Mouse (Mus musculus): ENCODE results near the gene Cntn2. TPM values are rescaled to one million over a fixed set of nuclear protein-coding genes. Genes with fewer than 3 reads are reported as not detected.
"Not testable (repeated sequence)": the region's sequence is repeated elsewhere in the genome, so short reads cannot be mapped to it uniquely, and the experiment has no call there.

The Cntn2 gene
- total RNA-seq, 2 experiments from 2014 or later: 52.7 to 54.9 TPM

DNA sequence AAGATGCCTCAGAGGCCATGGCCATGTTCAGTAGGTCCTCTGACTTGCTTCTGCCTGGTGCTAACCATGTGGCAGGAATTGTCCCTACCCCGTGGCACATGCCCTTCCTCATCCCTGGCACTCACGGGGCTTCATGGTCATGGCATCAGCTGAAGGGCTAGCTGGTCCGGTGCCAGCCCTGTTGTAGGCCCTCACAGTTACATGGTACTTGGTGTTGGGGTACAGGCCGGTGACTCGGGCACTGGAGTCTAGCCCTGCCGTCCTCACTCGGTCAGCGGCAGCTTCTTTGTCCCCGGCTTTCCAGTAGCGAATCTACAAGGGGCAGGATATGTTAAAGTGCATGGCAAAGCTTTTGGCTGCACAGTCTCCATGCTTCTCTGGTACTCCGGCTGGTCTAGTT is 26.3 kb downstream of the Cntn2 start:
- no peak for DNase-seq (ENCODE audit: low spot score in 2 of 2)

DNA sequence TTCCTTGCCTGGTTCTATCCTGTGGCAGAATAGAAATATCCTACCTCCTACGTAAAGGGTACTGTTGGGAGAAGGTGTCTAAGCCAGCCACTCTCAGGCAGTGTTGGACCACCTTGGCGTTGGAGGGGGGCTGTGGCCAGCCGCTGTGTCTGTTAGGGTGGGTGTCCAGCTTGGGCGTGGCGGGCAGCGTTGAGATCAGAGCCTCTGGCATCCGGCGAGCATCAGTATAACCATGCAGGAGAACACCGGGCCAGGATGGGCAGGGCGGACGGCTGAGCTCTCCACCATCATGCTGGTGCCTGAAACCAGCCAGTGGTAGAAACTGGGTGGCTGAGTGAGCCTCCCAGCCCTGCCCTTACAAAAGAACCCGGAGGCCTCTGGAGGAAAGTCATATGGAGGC is 27.7 kb downstream of the Cntn2 start:
- no peak for DNase-seq (ENCODE audit: low spot score in 2 of 2)

DNA sequence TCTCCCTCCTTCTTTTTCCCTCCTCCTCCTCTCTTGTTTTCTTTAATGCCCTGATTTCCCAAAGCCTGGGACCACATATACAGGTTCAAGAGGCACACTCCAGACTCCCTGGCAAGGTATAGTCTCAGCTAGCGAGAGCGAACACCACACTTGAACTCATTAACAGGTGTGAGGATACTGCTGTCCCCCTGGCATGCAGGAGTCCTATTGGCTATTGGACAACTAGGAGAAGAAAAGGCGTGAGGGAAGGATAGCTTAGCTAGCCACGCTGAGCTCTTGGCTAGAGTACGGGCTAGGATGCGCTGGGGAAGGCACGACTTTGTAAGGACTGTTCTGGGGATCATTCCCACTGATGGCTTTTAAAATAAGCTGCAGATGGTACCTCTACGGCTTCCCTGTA is 30.9 kb downstream of the Cntn2 start:
- no peak for DNase-seq (ENCODE audit: low spot score in 2 of 2)

DNA sequence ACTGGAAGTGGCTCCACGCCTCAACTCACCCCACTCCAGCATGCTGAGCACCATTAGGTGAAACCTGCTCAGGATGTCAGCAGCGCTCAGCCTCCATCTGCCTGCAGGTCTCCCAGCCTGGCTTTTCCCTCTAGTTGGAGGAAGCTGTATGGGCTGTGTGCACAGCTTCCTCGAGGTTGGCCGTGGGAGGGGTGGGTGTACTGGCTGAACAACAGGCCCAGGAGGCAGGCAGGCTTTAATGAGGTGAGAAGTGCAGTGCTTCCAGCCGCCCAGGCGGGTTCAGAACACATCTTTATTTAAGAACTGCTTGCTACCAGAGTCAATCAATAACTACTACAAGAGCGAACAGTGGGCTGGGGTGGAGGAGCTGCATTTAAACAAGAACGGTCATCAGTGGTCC is 31.5 kb downstream of the Cntn2 start:
- no peak for DNase-seq (ENCODE audit: low spot score in 2 of 2)

DNA sequence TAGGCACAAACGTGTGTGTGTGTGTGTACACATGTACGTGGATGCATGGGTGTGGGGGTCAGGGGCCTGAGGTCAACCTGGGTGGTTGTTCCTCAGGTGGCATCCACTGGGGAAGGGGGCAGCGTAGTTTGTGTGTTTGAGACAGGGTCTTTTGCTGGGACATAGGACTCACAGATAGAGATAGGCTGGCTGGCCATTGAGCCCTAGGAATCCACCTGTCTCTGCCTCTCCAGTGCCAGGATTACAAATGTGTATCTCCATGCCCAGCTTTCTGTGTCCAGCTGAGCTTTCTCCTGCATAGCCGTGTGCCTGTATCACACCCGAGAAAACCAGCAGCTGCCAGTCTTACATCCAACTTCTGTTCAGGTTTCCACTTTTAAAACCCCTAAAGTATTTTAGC is 33.3 kb downstream of the Cntn2 start:
- no peak for DNase-seq (ENCODE audit: low spot score in 2 of 2)

DNA sequence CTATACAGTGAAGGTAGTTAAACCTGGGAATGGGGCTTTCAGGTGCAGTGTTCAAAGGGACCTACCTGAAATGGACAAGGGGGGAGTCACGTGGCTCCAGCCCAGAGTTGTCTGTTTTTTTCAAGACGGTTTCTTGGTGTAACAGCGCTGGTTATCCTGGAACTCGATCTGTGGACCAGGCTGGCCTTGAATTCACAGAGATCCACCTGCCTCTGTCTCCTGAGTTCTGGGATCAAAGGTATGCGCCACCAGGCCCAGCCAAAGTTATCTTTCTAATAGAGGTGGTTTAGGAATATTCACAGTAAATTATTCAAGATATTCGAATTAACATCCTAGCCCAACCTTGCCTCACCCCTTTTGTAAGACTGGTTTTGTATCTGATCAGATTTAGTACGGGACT is 36.4 kb downstream of the Cntn2 start:
- no peak for DNase-seq (ENCODE audit: low spot score in 2 of 2)

DNA sequence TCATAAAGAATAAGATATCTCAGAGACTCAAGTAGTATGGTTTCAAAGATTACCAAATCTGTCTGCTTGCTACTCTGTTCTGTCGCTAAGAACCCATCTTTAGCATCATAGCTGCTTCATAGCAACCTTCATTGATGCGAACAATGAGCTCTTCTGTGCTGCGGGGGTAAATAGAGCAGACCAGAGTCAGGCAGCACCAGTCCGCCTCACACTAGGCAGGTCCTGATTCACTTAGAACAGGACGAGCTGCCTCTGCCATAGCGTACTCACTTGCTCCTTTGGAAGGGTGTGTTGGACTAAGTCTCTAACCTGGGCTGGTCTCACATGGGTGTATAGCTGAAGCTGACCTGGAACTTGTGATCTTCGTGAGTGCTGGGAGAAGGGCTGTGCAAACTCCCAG is 37.0 kb downstream of the Cntn2 start, which contains the start of gene Tmem81:
Tmem81 (plus strand) TSS at position 173 of the 400 bp plus-strand sequence.
- DNase-seq (ENCODE audit: low spot score in 2 of 2): peak in 1 of 2 experiments; percentile 46

DNA sequence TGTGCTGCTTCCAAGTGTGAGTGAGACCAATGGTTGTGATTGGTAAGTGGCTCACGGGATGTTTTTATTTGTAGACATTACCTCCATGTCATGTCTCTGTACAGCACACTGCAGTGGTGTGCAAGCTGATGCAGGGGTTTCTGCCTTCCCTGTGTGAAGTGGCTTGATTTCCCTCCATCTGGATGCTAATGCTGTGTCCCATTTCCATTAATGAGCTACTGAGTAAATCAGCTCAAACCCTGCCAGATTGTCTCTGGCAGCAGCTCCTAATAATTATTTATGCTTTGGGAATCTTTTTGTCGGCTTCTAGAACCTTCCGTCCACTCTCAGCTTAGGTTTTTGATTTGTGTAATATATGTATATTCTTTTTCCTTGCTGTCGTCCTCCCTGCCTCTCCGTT is 37.9 kb downstream of the Cntn2 start:
- DNase-seq (ENCODE audit: low spot score in 2 of 2): peak in 1 of 2 experiments; percentile 70

DNA sequence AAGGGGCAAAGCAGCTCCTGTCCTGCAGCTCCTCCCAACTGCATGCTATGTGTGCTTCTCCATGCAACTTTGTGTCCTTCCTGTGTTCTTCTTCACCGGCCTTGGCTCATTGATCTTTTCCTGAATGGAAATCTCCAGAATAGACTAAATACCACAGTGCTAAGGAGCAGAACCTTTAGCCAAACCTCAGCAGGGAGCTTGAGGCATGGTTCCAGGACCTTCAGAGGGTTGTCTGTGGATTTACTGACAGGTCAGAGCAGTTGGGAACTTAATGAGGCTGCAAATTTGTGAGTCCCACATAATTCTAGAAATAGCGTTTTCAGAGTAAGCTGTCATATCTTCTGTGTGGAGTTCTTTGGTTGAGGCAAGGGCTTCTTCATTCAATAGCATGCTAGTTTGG is 42.5 kb downstream of the Cntn2 start:
- no peak for DNase-seq (ENCODE audit: low spot score in 2 of 2)

DNA sequence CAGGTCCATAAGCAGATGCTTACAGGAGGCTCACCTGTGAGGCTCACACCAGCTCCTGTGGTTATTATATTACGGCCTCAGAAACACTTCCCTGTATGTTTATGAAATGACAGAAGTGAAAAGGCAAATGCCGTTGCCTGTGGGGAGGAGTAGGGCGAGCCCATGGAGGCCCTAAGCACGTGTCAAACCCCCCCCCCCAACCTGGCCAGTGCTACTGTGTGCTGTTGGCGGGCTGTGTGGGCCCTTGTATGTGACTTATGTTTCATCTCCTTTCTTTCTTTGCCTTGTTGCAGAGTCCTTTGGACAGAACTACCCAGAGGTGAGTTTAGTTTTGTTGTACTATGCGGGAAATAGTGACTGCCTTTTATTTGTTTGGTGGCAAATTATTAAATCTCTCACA is 59.3 kb downstream of the Cntn2 start:
- no peak for DNase-seq (ENCODE audit: low spot score in 2 of 2)

DNA sequence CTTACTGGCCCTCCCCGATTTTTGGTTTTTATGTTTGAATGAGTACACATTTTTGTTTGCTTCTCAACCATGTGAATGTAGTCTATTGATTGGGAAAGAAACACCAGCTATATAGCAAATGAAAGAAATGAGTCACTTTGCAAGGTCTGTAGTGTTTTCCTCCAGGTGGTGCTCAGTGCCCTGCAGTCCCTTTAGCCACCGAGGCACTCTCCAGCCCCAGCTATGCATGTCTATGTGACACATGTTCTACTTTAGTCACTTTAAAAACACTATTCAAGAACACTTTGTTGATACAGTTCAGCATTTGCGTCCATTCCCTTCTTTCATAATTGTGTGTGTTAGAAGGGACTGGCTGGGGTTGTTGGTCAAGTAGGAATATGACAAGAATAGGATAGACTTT is 59.8 kb downstream of the Cntn2 start:
- DNase-seq (ENCODE audit: low spot score in 2 of 2): no peak

DNA sequence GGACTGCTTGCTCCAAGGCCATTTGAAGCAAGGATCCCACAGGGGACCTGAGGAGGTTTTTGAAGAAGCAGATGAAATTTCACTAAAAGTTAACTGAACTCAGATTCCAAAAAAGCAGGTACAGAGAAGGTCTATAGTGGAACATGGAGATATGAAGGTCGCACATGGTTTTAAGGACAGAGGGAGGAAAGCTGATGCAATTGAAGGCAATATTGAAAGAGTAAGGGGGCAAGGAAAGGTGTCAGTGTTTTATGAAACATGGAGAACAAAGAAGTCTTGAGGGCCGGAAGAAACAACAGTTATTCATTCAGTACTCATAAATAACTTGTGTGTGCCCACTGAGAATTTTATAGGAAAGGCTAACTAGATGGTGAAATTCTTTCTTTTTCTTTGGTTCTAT is 61.4 kb downstream of the Cntn2 start:
- DNase-seq (ENCODE audit: low spot score in 2 of 2): no peak

DNA sequence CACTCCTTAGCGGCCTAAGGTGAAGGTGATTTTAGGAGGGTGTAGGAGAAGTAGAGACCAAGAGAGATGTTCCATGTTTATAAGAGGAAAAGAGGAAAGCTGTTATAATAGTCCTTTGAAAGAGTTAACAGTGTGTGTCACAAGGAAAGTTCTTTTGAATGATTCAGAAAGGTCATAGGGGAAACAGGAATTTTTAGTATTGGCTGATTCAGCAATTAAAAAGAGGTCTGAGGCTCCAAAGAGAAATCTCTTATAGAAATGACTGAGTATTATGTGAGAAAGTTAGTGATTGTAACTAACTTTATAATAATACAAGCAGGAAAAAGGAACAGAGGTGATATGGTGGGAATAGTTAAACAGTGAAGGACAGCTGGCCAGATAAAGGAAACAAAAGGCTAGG is 63.6 kb downstream of the Cntn2 start:
- DNase-seq (ENCODE audit: low spot score in 2 of 2): no peak

DNA sequence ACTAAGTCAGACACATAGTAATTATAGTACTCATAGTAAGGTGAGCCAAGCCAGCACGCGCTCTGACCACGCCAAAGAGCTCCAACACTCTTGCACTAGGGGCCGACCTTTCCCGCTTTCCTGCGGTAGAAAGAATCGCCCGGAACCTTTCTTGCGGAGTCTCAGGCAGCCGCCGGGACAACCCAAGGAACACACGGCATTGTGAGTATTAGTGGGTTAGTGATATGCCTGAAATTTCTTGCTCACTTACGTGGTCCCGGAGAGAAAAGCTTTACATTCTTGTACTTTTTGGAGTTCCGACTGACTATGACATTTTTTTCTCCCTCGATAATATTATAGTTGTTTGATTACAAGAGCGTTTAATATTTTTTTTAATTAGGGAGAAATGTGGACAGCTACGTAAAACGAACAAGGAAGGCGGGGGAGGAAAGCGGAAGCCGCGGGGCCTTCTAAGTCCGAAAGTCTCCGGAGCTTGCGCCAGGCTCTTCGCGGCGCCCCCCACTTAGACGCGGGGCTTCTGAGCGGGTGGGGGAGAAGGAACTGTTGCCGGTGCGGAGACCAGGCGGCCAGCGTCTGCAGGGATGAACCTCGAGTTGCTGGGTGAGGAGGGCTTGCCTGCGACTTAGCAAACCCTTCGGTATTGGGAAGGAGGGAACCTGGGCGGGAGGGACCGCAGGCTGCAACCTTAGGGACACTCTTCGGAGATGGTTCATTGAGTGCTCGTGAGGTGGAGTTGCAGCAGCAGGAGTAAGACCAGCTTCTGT is 65.9 kb downstream of the Cntn2 start, which contains the start of gene Rbbp5:
Rbbp5 (plus strand) TSS at position 438 of the 764 bp plus-strand sequence.
- peak; percentile 83 to 90 for DNase-seq (ENCODE audit: low spot score in 2 of 2)

DNA sequence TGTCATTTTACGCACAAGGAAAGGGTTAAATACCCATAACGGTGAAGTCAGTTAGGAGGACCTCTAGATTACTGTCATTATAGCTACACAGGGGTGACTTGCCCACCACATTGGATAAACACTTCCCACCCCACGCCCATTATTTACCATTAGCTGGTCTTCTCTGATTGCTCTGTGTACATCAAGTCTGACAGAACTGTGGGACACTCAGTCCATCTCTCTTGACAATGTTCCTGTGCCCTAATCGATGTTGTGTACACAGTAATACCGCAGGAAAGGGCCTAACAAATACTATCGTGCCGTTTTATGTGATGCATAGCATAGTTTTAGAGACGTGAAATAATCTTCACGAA is 66.5 kb downstream of the Cntn2 start:
- no peak for DNase-seq (ENCODE audit: low spot score in 2 of 2)

DNA sequence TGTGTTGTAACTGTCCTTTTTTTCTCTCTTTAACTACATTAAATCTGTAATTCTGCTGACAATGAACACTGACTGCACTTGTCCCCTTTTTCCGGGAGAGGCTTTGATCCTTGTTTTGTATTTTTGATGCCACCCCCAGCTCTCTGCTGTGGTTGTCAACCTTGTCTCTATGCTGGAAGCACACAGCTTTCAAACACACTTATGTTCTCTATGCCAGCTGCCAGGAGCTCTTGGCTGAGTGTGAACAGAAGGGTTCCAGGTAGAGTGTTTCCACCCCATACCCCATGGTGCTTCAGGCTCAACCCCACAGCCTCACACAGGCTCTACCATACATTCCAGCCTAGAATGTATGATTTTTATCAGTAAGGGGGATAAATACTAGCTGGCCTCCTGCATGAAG is 68.6 kb downstream of the Cntn2 start:
- peak; percentile 22 to 26 for DNase-seq (ENCODE audit: low spot score in 2 of 2)

DNA sequence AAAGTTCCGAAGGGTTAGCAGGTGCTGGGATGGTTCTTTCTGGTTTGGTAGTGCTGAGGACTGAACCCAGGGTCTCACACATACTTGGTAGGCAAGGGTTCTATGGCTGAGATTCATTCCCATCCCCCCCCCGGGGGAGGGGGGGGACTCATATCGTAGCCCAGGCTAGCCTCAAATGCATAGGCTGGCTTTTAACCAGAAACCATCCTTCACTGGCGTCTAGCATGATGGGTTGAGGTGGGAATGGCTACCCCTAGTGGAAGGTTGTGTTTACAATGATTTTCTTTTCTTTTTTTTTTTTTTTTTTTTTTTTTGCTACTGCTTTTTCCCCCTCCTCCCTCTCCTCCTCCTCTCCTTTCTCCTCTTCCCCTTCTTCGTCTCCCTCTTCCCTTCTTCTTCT is 70.5 kb downstream of the Cntn2 start:
- no peak for DNase-seq (ENCODE audit: low spot score in 2 of 2)

DNA sequence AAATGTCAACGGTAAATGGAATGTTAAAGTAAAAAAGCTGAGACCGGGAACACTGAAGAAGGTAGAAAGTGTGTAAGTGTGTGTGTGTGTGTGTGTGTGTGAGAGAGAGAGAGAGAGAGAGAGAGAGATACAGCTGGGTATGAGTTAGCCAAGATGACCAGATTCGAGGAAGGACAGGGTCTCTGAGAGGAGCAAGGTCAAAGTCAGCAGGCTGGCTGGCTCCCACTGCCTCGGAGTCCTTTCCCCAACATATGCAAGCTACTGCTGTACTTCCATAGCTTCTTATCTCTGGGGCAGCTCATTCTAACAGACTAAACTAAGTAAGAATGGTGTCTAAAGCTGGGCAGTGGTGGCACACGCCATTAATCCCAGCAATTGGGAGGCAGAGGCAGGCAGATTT is 71.6 kb downstream of the Cntn2 start:
- DNase-seq (ENCODE audit: low spot score in 2 of 2): no peak

DNA sequence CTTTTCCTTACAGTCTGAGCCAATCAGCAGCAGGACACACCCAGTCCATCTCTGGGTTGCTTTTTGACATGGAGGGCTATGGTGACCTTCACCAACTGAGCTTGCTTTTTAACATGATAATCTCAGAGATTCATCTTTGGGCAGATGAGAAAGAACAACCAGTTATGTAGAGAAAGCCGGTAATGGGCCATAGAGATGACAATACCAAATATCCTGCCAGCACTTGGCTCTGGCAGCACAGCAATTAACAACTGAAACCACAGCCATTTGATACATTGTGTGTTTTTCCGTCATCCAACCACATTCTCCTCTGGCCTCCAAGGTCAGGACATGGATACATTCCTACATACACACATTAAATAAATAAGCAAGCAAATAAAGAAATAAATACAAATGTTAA is 72.0 kb downstream of the Cntn2 start:
- DNase-seq (ENCODE audit: low spot score in 2 of 2): no peak

DNA sequence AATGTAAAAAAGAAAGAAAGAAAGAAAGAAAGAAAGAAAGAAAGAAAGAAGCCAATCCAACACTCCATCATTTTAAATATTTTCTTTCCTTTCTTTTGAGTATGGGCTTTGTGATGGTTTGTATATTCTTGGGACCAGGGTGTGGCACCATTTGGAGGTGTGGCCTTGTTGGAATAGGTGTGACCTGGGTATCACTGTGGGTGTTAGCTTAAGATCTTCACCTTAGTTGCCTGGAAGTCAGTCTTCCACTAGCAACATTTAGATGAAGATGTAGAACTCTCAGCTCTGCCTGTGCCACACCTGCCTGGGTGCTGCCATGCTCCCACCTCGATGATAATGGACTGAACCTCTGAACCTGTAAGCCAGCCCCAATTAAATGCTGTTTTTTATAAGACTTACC is 73.0 kb downstream of the Cntn2 start:
- DNase-seq (ENCODE audit: low spot score in 2 of 2): not testable (repeated sequence)

DNA sequence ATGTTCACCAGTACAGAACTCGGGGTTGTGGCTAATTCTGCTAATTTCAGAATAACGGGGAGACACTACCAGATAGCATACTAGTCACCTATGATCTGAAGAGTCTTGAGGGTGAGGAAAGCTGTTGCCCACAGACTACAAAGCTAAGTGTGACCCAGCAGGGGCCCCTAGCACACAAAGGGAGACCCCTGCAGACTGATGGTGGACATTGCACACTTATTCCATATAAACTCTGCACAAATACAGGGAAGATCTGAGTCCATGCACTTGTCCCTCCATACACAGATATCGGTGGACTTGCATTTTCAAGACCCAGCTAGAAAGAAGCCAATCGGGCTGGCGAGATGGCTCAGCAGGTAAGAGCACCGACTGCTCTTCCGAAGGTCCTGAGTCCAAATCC is 73.5 kb downstream of the Cntn2 start:
- DNase-seq (ENCODE audit: low spot score in 2 of 2): no peak

DNA sequence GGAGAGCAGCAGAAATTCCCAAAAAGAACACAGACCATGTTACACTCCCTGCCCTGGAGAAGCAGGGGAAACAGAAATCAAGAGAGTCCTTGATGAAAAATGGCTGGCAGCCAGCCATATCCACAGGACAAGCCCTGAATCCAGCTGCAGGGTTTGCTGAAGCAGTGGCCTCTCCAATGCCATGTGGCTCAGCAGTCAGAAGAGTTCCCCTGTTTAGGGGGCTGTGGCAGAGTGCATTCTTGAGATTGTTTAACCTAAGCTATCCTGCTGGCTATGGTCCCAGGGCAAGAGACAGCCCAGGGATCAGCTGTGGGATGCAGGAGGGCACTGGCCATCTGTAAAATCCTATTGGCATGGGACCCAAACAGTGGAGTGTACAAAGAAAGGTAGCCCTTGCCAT is 74.1 kb downstream of the Cntn2 start:
- no peak for DNase-seq (ENCODE audit: low spot score in 2 of 2)

DNA sequence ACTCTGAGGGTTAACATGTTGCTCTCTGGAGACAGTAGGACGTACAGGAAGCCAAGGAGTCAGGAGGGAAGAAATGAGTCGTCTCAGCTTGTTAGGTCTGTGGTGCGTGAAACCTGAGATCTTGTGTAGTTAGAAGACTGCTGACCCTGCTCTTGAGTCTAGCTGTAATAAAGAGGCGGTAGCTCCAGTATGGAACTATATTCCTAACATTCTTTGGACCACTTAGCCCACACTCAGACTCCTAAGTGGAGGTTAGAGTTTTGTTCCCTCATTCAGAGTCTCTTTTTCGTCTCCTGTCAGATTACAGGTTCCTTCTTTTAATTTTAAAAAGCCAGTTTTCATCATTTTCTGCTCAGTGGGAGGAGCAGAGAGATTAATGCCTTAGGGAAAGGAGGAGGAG is 78.4 kb downstream of the Cntn2 start:
- no peak for DNase-seq (ENCODE audit: low spot score in 2 of 2)

All from layer of hippocampus, postnatal 14 days (tissue).